Mouse (Mus musculus): ENCODE data around the gene 4930452B06Rik.

DNA sequence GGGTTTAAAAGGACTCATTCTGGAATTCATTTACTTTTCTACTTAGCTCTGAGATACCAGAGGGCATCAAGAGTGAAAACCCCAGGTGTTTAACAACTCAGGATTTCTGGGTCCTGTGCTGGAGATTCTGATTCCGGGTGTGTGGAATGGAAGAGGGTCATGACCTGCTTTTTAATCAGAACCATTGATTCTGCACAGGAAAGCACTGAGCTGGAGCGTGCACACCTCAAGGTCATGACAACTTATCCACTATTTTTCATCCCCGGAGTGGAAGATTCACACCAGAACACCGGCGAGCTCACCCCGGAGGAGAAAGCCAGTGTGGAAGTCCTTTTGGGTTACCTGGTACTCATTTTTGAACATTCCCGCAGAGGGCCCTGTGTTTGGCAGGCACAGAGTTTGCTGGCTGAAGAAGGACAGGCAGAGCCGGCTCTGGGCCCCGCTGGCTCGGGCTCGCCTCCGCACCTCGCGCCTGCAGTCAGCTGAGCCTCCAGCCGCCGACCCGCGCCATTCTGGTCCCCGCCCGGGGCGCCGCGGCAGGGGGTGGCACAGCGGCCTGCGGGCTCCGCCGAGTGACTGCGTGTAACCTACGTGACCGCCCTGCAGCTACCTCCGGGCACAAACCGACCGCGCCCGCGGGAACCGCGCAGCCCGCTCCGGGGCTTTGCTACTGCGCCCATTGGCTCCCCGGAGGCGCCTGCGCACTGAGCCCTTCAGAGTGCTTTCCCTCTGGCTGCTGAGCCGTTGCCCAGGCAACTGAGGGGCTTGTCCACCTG is at the start of gene 4930452B06Rik:
- TF ChIP-seq POLR2A (IDR thresholded peaks at IDR 0.05; ENCODE audit: extremely low read depth, insufficient read depth, low read length) (0 out of 2 replicates have a peak, but pooled peaks have one; percentile 11), CTCF (IDR thresholded peaks at IDR 0.05; ENCODE audit: extremely low read depth, insufficient read depth, low read length) (no peak)

Data from cortical plate, adult 2 months (tissue).